Mouse (Mus musculus) thymus, adult 2 months (tissue): Measurements from ENCODE around the gene P2rx6. TPM values are rescaled to one million over a fixed set of nuclear protein-coding genes. Genes with fewer than 3 reads are reported as not detected.

ENCODE experiments used
- DNase-seq: peaks from one replicate; pipeline ENCODE4 v3.0.0; 2021
- H3K27ac ChIP-seq: fragments of 200-500 bp; 2 replicates; pipeline ENCODE4 v1.5.1; 2012; ENCODE audit warnings: low read length, control low read depth; ENCODE audit not compliant: control insufficient read depth, insufficient read depth
- H3K27me3 ChIP-seq: fragments of 200-500 bp; 2 replicates; pipeline ENCODE4 v1.6.1; 2012; ENCODE audit warnings: mild to moderate bottlenecking, low read length, moderate library complexity, mixed read lengths; ENCODE audit not compliant: control insufficient read depth, insufficient read depth
- H3K36me3 ChIP-seq: fragments of 200-500 bp; 2 replicates; pipeline ENCODE4 v1.6.1; 2012; ENCODE audit warnings: mild to moderate bottlenecking, low read length, moderate library complexity; ENCODE audit not compliant: control insufficient read depth, insufficient read depth
- H3K4me1 ChIP-seq: fragments of 200-500 bp; replicated peaks from 2 replicates; pipeline ENCODE4 v1.6.1; 2012; ENCODE audit warnings: low read length; ENCODE audit not compliant: control insufficient read depth, insufficient read depth
- H3K4me3 ChIP-seq: fragments of 200-500 bp; 2 replicates; pipeline ENCODE4 v1.5.1; 2012; ENCODE audit warnings: mild to moderate bottlenecking, low read length, control low read depth, moderate library complexity; ENCODE audit not compliant: control insufficient read depth, insufficient read depth
- CTCF ChIP-seq: fragments of 200-500 bp; IDR thresholded peaks from 2 replicates; pipeline ENCODE4 v1.5.1; 2012; ENCODE audit warnings: mild to moderate bottlenecking, control low read depth, low read length, moderate library complexity, borderline replicate concordance; ENCODE audit not compliant: control insufficient read depth, poor library complexity, insufficient read depth; ENCODE audit errors: extremely low read depth
- POLR2A ChIP-seq: fragments of 200-500 bp; IDR thresholded peaks from 2 replicates; pipeline ENCODE4 v1.6.1; 2012; ENCODE audit warnings: mild to moderate bottlenecking, low read length, control low read depth, moderate library complexity; ENCODE audit not compliant: control insufficient read depth, poor library complexity, insufficient read depth; ENCODE audit errors: extremely low read depth
- WGBS: fragments of 180-500 bp; shearing (Covaris S2); methylation state at CpG from one replicate; pipeline ENCODE4 v1.1.7; 2018; 5-methylcytosine and 5-hydroxymethylcytosine counted together
- polyA plus RNA-seq: library from polyadenylated mRNA; depleted of rRNA; stranded (reverse); fragments of >200 nt; gene quantifications from 2 replicates; pipeline ENCODE4 v1.2.3, GENCODE M21; 2012

P2rx6 gene
- polyA plus RNA-seq, 1 experiment, result 1.8 TPM

DNA sequence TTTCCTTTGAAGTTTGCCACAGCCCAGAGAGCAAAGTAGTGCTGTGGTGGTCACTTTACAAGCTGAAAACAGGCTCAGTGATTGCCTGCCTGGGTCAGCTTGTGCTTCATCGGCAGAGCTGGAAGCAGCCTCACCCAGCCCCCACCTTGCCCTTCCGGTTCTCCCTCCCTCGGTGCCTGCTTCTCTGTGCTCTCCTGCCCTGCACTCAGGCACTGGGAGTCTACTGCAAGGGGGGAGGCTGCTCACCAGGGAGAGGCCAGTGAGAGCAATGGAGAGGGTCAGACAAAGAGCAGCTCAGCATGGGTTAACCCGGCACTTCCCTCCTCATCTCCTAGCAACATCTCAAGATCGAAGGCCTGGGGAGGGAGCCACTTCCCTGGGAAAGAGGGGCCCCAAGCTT lies 2.9 kb upstream of the P2rx6 start:
- Histone ChIP-seq H3K4me1 (peaks cover 14% of the 10 kb centered on the region), H3K36me3 (no peaks in the 10 kb centered on the region), H3K4me3 (no peak overlapping the region), H3K27ac (no peak overlapping the region), H3K27me3 (peaks cover 7% of the 10 kb centered on the region; the same call in 1 of the 2 replicates)
- no peak for TF ChIP-seq POLR2A
- TF ChIP-seq CTCF, result no peak
- DNase-seq, result no peak
- WGBS, result 14% methylated on average over 5 of the region's 5 CpGs

DNA sequence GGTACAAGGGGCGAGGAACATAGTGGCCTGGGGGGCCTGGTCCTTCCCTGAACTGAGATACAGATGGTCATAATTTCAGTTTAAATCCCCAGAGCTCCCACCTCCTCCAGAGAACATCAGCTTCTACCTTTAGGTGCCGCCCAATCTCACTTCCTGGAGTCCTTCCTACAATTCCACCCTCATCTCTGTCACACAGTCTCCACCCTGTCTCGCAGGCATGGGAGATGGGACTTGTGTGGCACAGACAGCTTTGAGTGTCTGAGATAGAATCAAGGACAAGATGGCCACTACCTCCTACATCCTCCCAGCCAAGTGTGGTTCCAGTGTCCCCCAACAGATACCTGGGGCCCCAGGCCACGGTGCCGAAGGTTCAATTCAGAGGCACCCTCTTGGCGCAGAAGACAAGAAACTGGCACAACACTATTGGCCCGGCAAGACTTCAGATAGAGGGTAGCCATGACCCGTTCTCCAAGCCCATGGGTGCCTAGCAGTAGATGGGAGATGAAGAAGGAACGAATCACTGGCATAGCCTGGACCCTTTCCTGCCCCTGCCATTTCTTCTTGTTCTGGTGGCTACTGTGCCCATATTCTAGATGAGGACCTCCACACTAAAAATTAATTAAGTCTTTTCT lies 2.2 kb upstream of the P2rx6 start:
- no peak overlapping the region for H3K27ac ChIP-seq
- H3K4me3 ChIP-seq, result no peak overlapping the region
- WGBS, result 92% methylated on average over 9 of the region's 9 CpGs
- TF ChIP-seq CTCF (no peak), POLR2A (no peak)
- peaks cover 7% of the 10 kb centered on the region; the same call in 1 of the 2 replicates for H3K27me3 ChIP-seq
- H3K36me3 ChIP-seq, result no peaks in the 10 kb centered on the region
- no peak for DNase-seq
- H3K4me1 ChIP-seq, result peaks cover 10% of the 10 kb centered on the region

DNA sequence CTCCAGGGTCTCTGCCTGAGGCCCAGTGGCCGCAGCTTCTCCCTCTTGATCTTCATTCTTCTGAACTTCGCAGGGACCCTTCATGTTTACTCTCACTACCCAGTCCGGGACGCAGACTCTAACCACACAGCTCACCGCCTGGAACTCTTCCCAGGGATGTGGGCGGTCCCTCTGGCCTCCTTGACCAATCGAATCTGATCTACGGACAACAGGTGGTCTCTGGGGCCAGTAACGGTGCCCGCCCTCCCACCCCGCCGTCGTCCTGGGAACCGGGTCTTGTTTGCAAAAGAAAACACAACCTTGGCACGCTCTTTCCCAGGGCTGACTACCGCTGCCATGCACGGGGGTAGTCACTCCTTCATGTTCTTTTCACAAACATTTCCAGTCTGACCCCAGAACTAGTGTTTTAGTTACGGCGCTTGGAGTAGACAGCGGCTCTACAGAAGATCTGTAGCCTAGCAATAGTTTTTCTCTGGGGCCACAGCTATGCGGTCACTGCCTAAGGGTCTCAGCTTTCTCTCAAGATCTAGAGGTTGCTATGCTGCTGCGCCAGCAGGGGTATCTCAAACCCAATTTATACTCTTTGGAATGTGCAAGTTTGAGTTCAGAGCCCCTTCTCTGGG lies 446 bp upstream of the P2rx6 start, which contains the start of gene Lrrc74b:
Lrrc74b (minus strand) TSS at position 120 of the 623 bp plus-strand sequence.
- H3K4me1 ChIP-seq, result peaks cover 4% of the 10 kb centered on the region
- TF ChIP-seq CTCF (no peak), POLR2A (no peak)
- no peak within 1 kb of the TSS for H3K27ac ChIP-seq
- DNase-seq, result no peak
- WGBS, result 14% methylated on average over 22 of the region's 22 CpGs
- H3K4me3 ChIP-seq, result no peak within 1 kb of the TSS
- no peaks in the 10 kb centered on the region for H3K36me3 ChIP-seq
- peaks cover 7% of the 10 kb centered on the region; the same call in 1 of the 2 replicates for H3K27me3 ChIP-seq

DNA sequence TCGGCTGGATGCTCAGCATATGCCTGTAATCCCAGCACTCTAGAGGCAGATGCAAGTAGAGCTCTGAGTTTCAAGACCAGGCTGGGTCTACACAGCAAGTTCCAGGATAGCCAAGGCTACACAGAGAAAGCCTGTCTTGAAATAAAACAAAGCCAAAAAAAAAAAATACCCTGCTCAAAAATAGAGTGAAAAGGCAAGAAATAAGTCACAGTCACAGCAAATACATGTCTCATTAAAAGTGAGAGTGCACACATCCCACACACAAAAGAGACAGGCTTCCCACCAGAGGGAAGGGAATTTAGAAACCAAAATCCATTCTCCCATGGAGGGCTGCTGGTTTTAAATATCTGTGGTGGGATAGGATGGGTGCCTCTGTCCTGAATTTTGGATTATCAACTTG lies 1.9 kb downstream of the P2rx6 start:
- 75% methylated on average over 1 of the region's 1 CpGs for WGBS
- peaks cover 7% of the 10 kb centered on the region; the same call in 1 of the 2 replicates for H3K27me3 ChIP-seq
- no peak for DNase-seq

DNA sequence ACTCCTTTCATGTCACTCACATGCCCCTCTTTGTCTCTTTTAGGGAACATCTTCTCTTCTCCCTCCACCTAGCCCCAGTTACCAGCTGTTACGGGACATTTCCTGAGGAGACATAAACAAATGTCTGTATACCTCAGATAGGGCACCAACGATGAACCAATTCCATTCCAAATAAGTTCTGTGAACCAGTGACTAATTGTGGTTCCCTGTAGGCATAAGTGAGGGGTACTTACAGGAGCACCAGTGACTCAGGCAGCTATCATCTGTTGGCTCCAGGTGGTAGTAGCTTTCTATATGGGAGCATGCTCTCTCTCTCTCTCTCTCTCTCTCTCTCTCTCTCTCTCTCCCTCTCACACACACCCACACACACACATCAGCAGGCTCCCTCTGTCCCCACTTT lies 2.5 kb downstream of the P2rx6 start:
- WGBS, result 69% methylated on average over 2 of the region's 2 CpGs
- no peak for DNase-seq
- TF ChIP-seq CTCF (no peak), POLR2A (no peak)
- Histone ChIP-seq H3K27me3 (peaks cover 7% of the 10 kb centered on the region; the same call in 1 of the 2 replicates), H3K27ac (no peak overlapping the region), H3K36me3 (no peaks in the 10 kb centered on the region), H3K4me3 (no peak overlapping the region), H3K4me1 (no peaks in the 10 kb centered on the region)

More for the DNA sequence above, 1.9 kb downstream of the P2rx6 start:
- no peaks in the 10 kb centered on the region for H3K36me3 ChIP-seq
- H3K27ac ChIP-seq, result no peak overlapping the region
- H3K4me1 ChIP-seq, result peaks cover 4% of the 10 kb centered on the region
- TF ChIP-seq POLR2A (no peak), CTCF (no peak)
- no peak overlapping the region for H3K4me3 ChIP-seq

DNA sequence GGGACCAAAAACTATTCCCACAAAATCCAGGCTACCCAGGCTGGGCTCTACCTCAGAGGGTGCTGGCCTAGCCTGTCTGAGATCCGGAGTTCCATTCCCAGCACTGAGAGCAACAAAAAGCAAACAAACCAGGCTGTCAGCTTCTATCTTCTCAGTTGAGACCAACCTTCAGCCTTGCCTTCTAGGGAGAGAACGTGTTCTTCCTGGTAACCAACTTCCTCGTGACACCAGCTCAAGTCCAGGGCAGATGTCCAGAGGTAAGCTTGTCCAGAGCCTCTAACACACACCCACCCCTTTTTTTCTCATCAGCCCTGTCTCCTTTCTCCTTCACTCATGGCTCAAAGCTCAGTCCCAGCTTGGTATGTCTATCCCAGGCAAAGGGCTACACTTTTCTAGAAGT lies 3.1 kb downstream of the P2rx6 start:
- TF ChIP-seq POLR2A (no peak), CTCF (no peak)
- Histone ChIP-seq H3K4me1 (no peaks in the 10 kb centered on the region), H3K4me3 (no peak overlapping the region), H3K27ac (no peak overlapping the region), H3K36me3 (no peaks in the 10 kb centered on the region), H3K27me3 (peaks cover 7% of the 10 kb centered on the region; the same call in 1 of the 2 replicates)
- 65% methylated on average over 3 of the region's 3 CpGs for WGBS
- no peak for DNase-seq
